Mouse (Mus musculus): ENCODE measurements around the gene Mink1.
A peak's percentile ranks its signal among the peaks of the same experiment; 100 is the strongest.

Mink1 gene

GRCm38 (mm10) chr11:70594253-70594989 lies 31.7 kb downstream of the Mink1 start:
- DNase-seq (ENCODE audit: low spot score) = no peak

GRCm38 (mm10) chr11:70595638-70596037 lies 33.0 kb downstream of the Mink1 start:
- DNase-seq (ENCODE audit: low spot score) = no peak

DNA sequence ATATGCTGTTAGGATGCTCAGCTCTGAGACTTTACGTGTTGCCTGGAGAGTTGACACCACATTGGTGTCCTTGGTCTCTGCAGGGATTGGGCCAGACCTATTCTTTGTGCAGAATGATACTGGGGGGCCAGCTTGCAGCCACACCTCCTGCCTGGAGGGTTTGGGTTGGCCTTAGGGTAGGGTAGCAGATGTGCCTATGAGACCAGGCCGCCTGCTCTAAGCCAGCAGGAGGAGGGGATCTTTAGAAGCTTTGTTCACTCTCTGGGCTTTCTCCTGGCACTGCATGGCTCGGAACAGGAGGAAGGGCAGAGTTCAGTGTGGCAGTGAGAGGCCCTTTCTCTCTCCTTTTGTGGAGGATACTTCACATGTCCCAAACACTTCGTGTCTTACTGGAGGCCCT lies 33.4 kb downstream of the Mink1 start:
- no peak for DNase-seq (ENCODE audit: low spot score)

- no peak for DNase-seq (ENCODE audit: low spot score)
Measured at GRCm38 (mm10) chr11:70597301-70597700, 34.6 kb downstream of the Mink1 start.

DNA sequence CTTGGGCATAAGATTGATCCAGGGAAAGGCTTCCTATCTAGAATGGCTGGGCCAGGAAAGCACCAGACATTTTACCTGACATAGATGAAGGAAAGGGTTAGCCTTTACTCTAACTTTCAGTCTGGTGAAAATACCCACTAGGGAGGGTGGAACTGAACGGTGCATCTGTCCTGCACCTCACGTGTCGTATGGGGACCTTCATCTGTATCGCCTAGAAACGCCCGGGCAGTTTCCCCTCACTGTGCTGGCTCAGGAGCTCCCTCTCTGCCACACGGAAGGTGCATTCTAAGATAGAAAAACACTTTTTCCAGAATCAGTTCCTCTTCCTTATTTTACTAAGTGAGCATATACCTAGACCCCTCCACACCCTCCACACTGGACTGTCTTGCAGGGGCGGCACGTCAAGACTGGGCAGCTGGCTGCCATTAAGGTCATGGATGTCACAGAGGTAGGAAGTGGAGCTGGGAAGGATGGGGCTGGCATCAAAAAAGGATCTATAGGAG lies 35.8 kb downstream of the Mink1 start:
- no peak for DNase-seq (ENCODE audit: low spot score)

DNA sequence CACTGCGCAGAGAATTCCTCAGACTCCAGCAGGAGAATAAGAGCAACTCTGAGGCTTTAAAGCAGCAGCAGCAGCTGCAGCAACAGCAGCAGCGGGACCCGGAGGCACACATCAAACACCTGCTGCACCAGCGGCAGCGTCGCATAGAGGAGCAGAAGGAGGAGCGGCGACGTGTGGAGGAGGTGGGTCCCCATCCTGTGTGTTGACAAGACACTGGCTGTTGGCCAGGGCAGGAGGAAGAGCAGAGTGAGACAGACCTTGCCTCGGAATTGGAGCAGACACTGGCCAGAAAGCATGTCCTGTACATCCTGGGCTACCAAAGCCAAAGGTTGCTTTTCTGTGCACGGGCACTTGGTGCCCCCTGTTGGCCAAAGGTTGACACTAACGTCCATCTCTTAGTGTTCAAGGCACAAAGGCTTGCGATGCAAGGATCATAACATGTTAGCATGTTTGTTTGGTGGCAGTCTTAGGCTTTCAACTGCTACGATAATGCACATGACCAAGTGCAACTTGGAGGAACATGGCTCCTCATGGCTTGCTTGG lies 42.4 kb downstream of the Mink1 start:
- peak; percentile 74 for DNase-seq (ENCODE audit: low spot score)

GRCm38 (mm10) chr11:70606717-70607116 lies 44.0 kb downstream of the Mink1 start:
- DNase-seq (ENCODE audit: low spot score) = no peak

- DNase-seq (ENCODE audit: low spot score) = no peak
Measured at GRCm38 (mm10) chr11:70607611-70608010, 44.9 kb downstream of the Mink1 start.

GRCm38 (mm10) chr11:70608381-70609066 lies 45.8 kb downstream of the Mink1 start:
- DNase-seq (ENCODE audit: low spot score) = peak; percentile 32

DNA sequence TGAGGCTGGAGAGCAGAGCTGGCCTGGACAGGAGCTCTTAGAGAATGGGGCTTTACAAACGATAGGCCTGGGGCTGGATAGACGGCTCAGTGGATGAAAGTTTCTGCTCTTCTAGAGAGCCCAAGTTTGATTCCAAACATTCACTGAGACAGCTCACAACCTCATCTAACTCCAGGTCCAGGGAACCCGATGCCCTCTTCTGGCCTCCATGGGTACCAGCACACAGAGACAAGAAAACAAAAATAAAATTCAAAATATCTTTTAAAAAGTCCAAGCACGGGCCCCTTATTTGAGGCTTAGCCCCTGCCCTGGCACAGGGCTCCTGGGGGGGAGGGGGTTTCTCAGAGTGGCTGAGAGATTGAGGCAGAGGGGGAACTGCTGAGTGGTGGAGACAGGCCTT lies 48.1 kb downstream of the Mink1 start:
- no peak for DNase-seq (ENCODE audit: low spot score)

DNA sequence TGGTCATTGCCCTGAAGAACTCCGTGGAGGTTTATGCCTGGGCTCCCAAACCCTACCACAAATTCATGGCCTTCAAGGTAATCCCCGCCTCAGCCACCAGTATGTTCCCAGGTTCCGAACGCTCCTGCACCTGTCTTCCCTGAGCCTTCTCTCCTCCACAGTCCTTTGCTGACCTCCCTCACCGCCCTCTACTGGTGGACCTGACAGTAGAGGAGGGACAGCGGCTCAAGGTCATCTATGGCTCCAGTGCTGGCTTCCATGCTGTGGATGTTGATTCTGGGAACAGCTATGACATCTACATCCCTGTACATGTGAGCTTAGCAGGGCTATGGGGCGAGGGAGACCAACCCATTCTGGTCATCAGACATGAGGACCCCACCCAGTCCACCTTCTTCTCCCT lies 49.8 kb downstream of the Mink1 start:
- no peak for DNase-seq (ENCODE audit: low spot score)

GRCm38 (mm10) chr11:70615074-70615473 lies 52.4 kb downstream of the Mink1 start:
- peak; percentile 67 for DNase-seq (ENCODE audit: low spot score)

- DNase-seq (ENCODE audit: low spot score) = no peak
Measured at GRCm38 (mm10) chr11:70615516-70616093, 52.9 kb downstream of the Mink1 start, which contains the start of gene 4930544D05Rik. 4930544D05Rik (plus strand) TSS chr11:70615848.

DNA sequence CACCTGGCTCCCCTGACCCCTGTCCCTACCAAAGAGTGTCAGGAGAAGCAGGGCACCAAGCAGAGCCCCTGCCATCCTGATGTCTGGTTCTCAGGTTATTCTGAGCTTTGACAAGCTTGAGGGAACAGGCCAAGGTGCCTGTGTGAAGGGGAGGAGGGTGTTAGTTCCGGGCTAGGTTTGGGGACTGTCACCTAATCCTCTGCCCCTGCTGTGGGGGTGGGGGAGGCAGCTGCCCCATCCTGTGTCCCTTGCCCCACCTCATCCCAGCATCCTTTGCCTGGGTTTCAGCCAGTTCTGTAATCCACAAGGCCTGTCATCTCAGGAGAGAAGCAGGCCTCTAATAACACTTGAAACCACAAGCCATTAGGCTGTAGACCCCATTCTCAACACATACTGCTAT lies 56.4 kb downstream of the Mink1 start, which contains the start of gene Chrne:
Gene Chrne (minus strand): TSS at position 116 of the 400 bp plus-strand sequence.
- no peak for DNase-seq (ENCODE audit: low spot score)

- no peak for DNase-seq (ENCODE audit: low spot score)
Measured at GRCm38 (mm10) chr11:70621972-70622814, 59.5 kb downstream of the Mink1 start.

DNA sequence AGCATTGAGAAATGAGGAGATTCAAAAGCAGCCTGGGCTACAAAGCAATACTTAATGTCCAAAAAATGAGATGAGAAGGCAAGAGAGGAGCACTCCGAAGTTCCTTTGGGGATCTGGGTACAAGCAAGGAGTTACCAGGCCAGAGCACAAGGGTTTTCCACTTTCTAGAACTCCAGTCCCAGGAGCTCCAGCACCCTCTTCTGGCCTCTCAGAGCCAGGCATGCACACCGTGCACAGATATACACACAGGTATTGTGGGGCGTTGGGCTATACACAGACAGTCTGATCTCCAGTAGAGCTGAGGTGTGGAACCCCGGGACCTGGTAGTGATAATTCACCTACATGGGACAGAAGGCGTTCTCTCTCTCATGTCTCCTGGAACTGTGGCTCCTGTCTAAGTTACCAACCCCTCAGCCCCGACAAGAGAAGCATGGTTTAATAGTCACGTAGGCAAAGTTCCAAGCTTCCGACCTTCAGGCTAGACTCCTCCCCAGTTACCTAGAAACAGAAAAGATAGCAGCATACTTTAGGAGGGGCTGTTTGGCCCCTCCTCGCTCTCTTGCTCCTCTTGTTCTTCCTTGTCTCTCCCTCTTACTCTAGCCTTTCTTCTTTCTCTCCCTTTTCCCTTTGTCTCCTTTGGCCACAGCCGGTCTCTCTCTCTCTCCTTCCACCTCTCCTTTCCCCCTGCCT lies 60.5 kb downstream of the Mink1 start:
- DNase-seq (ENCODE audit: low spot score) = no peak

DNA sequence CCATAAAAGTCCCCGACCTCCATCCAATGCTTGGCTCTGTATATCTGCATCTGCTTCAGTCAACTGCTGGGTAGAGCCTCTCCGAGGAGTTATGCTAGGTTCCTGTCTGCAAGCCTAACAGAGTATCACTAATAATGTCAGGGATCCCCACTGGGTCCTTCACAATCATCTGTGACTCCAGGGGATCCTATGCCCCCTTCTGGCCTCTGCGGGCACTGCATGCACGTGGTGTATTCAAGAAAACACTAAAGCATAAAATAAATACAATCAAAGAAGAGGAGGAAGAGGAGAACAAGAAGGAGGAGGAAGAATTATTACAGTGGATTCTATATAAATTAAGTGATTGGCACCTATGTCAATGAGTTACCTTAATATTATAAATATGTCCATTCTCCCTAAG lies 62.8 kb downstream of the Mink1 start:
- no peak for DNase-seq (ENCODE audit: low spot score)

- no peak for DNase-seq (ENCODE audit: low spot score)
Measured at GRCm38 (mm10) chr11:70626877-70627276, 64.2 kb downstream of the Mink1 start.

DNA sequence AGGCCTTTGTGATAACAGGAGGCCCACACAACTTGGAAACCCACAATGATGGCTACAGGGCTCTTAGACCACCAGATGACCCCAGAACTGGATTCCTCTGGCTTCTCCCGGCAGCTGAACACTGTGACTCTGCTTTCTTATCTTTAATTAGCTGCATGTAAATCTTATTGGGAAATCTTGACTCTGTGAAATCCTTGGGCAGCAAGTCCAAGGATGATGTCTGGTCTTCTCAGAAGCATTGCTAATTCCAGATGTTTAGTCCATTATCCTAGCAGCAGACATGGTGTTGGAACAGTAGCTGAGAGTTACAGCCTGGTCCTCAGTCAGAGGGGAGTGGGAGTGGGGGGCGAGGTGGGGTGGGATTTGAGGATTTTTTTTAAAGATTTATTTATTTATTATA lies 65.8 kb downstream of the Mink1 start:
- DNase-seq (ENCODE audit: low spot score) = no peak

- no peak for DNase-seq (ENCODE audit: low spot score)
Measured at GRCm38 (mm10) chr11:70629557-70629956, 66.9 kb downstream of the Mink1 start.

- no peak for DNase-seq (ENCODE audit: low spot score)
Measured at GRCm38 (mm10) chr11:70630129-70630528, 67.4 kb downstream of the Mink1 start.
